Mouse (Mus musculus) heart, postnatal 4 days (tissue): ENCODE measurements around the gene Pelp1. TPM values are rescaled to one million over a fixed set of nuclear protein-coding genes. Genes with fewer than 3 reads are reported as not detected.
"Not testable (repeated sequence)": the region's sequence is repeated elsewhere in the genome, so short reads cannot be mapped to it uniquely, and the experiment has no call there.

Experiments used
- DNase-seq: peaks from one replicate; pipeline ENCODE4 v3.0.0; 2021
- total RNA-seq, 2 experiments: library from RNA; stranded (reverse); gene quantifications; 2 replicates each; pipeline ENCODE4 v1.2.3; 2021

Gene Pelp1
- total RNA-seq = 10 to 100 TPM; 25.6 to 27.9 TPM

GRCm38 (mm10) chr11:70409594-70410296, at the start of gene Pelp1:
Gene Pelp1 (minus strand): TSS chr11:70410031.
- peak; percentile 93 for DNase-seq

GRCm38 (mm10) chr11:70458688-70459600, 49.1 kb upstream of the Pelp1 start, which contains the start of gene Zmynd15:
Gene Zmynd15 (plus strand): TSS chr11:70459433.
- no peak for DNase-seq

GRCm38 (mm10) chr11:70453261-70454044, 43.6 kb upstream of the Pelp1 start:
- DNase-seq = no peak

GRCm38 (mm10) chr11:70451797-70452498, 42.1 kb upstream of the Pelp1 start, which contains the start of gene Med11:
Gene Med11 (plus strand): TSS chr11:70451919.
- peak; percentile 97 for DNase-seq

GRCm38 (mm10) chr11:70450926-70451325, 41.1 kb upstream of the Pelp1 start:
- DNase-seq = no peak

GRCm38 (mm10) chr11:70447373-70447772, 37.5 kb upstream of the Pelp1 start:
- DNase-seq = no peak

- DNase-seq = no peak
Measured at GRCm38 (mm10) chr11:70446756-70447155, 36.9 kb upstream of the Pelp1 start.

GRCm38 (mm10) chr11:70444667-70445066, 34.8 kb upstream of the Pelp1 start:
- no peak for DNase-seq

GRCm38 (mm10) chr11:70443964-70444363, 34.1 kb upstream of the Pelp1 start:
- DNase-seq = no peak

- no peak for DNase-seq
Measured at GRCm38 (mm10) chr11:70441882-70442281, 32.1 kb upstream of the Pelp1 start.

GRCm38 (mm10) chr11:70440637-70441036, 30.8 kb upstream of the Pelp1 start:
- no peak for DNase-seq

GRCm38 (mm10) chr11:70438728-70439374, 29.0 kb upstream of the Pelp1 start:
- no peak for DNase-seq

GRCm38 (mm10) chr11:70437426-70437825, 27.6 kb upstream of the Pelp1 start:
- no peak for DNase-seq

GRCm38 (mm10) chr11:70435476-70435875, 25.6 kb upstream of the Pelp1 start:
- no peak for DNase-seq

GRCm38 (mm10) chr11:70433951-70434350, 24.1 kb upstream of the Pelp1 start:
- no peak for DNase-seq

GRCm38 (mm10) chr11:70433569-70433943, 23.7 kb upstream of the Pelp1 start:
- DNase-seq = no peak

GRCm38 (mm10) chr11:70432895-70433568, 23.2 kb upstream of the Pelp1 start:
- no peak for DNase-seq

GRCm38 (mm10) chr11:70432048-70432894, 22.4 kb upstream of the Pelp1 start, which contains the start of gene Arrb2:
Gene Arrb2 (plus strand): TSS chr11:70432635.
- DNase-seq = peak; percentile 99

- no peak for DNase-seq
Measured at GRCm38 (mm10) chr11:70431574-70431973, 21.7 kb upstream of the Pelp1 start.

- not testable (repeated sequence) for DNase-seq
Measured at GRCm38 (mm10) chr11:70426598-70426997, 16.8 kb upstream of the Pelp1 start.
